Mouse (Mus musculus) cerebellum, postnatal 25 days (tissue): ENCODE data around the gene Tmem184b.

ENCODE experiments used
- DNase-seq, 2 experiments: peaks; one replicate each; pipeline ENCODE4 v3.0.0; 2021; ENCODE audit warnings: mixed read lengths in 2 of 2

Gene Tmem184b

DNA sequence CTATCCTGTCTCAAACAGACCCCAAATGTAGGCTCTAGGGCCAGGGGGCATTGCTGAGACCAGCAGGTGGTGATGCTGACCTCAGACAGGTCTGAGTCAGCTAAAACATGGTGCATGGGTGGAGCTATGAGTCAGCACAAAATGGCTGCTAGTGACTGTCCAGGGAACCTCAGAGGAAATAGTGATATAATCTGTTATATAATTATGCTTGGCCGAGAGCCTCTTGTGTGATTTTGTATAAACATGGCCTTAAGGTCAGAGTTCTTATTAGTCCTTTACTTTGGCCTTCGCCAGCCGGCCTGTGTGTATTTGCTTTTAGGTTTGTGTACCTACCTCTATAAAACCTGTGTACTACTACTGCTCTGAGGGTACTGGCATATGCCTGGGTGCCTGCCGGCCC is 70.0 kb downstream of the Tmem184b start:
- no peak for DNase-seq

GRCm38 (mm10) chr15:79330521-79330920 is 72.8 kb downstream of the Tmem184b start:
- DNase-seq, result no peak

DNA sequence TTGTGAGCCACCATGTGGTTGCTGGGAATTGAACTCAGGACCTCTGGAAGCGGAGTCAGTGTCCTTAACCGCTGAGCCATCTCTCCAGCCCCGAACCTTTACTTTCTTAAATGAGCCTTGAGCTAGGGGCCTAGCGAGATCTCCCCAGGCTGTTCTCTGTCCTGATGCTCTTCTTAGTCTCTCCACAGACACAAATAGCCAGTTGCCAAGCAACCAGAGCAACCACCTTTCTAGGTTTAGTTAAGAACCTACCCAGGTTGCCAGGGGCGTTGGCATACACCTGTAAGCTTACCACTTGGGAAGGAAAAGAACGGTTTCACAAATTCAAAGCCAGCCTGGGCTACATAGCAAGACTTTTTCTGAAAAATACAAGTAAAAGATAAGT is 73.4 kb downstream of the Tmem184b start:
- DNase-seq, result no peak

DNA sequence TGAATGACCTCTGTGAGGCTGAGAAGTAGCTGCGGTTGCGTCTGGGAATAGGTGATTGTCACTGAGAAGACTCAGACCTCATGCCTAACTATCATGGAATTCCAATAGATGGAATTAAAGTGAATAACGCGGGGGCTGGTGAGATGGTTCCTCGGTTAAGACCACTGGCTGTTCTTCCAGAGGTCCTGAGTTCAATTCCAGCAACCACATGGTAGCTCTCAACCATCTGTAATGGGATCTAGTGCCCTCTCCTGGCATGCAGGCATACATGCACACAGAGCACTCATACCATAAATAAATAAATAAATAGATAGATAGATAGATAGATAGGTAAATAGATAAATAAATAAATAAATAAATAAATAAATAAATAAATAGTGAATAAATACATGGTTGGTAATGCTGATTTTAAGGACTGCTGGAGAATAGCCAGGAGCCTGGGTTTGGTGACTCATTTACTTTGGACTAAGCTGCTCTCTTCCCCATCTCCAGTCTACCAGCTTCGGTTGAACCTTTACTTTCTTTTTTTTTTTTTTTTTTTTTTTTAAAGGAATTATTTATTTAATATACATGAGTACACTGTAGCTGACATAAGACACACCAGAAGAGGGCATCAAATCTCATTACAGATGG is 73.9 kb downstream of the Tmem184b start:
- DNase-seq, result no peak

- DNase-seq, result no peak
These were observed 74.5 kb downstream of the Tmem184b start for GRCm38 (mm10) chr15:79328939-79329275.

- peak; percentile 98 to 99 for DNase-seq
These were observed 75.1 kb downstream of the Tmem184b start, which contains the start of gene Pla2g6 for GRCm38 (mm10) chr15:79328058-79328938. Gene Pla2g6, minus strand, starts transcription at chr15:79328390.

- DNase-seq, result peak; percentile 55 to 56
These were observed 76.1 kb downstream of the Tmem184b start for GRCm38 (mm10) chr15:79326971-79327961.

DNA sequence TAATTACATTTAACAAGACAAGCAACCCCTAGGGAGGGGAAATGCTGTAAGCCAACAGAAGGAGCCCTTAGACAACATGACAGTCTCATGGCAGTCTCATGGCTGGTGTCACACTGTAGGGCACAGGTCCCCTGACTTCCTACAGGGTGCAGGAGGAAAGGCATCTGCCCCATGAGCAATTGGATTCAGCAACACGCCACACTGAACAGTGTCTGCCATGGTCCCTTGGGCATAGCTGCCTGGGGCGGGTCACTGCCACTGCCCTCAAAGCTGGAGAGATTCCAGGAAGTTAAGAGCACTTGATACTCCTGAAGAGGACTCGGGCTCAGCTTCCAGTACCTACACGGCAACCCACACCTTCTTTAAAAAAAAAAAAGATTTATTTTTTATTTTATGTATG is 77.1 kb downstream of the Tmem184b start:
- no peak for DNase-seq

DNA sequence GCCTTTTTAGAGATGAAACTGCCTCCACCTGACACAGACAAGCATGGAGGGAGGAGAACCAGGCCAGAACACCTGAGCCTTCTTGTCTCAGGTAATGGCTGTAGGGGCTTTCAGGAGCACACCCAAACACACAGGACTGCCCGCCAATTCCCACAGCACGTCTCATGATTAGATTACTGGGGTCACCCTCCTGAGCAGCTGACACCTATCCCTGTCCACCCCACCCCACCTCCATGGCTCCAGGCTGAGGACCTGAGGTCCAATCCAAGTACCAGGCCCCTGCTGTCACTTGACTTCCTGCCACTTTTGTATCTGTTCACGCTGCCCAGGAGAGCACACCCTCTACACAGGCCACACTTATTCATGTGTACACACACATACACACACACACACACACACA is 77.6 kb downstream of the Tmem184b start:
- DNase-seq, result no peak

DNA sequence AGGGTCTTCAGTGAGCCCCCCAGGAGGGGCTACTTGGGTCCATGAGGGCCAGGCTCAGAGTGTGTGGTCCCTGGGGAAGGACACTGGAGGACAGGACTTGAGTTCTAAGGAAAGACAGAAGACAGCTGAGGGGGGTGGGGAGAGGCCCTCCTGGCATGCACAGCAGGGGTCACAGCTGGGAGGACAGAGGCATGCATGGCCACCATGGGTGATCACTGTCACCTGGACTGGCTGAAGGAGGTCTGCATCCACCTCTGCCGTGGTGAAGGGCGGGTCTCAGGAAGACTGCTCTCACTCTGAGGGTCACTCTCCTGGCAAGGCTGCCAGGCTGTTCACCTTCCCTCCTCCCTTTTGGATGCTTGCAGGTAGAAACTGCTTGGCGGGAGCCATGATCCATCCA is 79.0 kb downstream of the Tmem184b start:
- no peak for DNase-seq

DNA sequence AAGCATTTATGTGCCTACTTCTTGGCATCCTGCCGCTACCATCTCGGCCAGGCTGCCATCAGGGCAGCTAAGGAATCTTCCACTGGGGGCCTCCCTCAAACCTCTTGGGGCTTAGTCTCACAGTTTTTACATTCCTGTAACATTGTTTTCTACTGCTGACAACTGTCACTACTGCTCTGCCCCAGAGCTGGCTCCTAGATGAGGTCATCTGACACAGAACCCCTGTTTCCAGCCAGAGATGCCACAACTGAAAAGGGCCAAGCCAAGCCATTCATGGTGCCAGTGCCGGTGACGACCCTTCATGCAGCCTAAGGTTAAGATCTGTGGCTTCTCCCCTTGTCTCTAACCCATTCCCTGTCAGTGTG is 79.6 kb downstream of the Tmem184b start:
- no peak for DNase-seq

- peak in 1 of 2 experiments; percentile 54 for DNase-seq
These were observed 80.2 kb downstream of the Tmem184b start for GRCm38 (mm10) chr15:79322991-79323790.

DNA sequence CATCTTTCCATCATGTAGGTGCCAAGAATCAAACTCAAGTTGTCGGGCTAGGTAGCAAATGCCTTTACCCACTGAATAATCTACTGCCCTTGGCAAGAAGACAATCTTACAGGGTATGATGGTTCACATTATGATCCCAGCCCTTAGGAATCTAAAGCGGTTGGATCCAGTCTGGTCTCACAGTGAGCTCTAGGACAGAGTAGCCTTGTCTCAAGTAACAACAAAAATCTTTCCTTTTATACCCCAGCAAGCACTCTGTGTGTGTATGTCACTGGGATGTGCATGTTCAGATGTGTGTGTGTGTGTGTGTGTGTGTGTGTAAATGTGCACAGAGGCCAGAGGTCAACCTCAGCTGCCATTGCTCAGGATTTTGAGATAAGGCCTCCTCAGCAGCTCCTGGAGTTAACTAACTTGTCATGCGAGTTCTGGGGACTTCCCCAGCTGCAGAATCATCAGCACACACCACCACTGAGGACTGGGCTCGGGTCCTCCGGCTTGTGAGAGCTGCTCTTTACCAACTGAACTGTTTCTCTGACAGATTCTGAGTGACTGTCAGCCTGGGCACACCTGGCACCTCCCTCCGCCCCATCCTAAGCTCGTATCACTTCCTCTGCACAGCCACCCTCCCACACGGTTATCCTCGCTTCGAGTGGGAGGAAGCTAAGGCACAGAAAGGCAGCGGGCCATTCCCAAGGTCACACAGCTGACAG is 80.9 kb downstream of the Tmem184b start:
- no peak for DNase-seq

DNA sequence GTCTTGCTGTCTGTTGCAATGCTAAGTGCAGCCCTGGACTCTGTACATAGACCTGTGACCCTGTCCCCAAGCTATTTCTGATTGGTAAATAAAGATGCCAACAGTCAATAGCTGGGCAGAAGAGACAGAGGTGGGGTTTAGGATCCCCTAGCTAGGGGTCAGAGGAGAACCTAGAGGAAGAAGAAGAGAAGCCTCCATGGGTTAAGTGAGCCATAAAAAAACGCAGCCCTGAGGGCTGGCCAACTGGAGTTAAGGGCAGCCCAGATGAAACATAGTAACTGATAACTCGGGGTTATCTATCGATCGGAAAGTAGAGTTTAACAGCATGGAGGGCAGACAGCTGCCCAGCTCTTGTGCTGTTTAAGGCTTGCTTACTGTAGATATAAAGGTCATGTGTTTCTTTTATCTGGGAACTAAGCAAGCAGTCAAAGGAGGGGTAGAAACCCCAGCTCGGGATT is 81.6 kb downstream of the Tmem184b start:
- DNase-seq, result no peak

- no peak for DNase-seq
These were observed 89.5 kb downstream of the Tmem184b start for GRCm38 (mm10) chr15:79313848-79314369.
